Comparison of ENCODE assay signal across 12 mouse cellular contexts in the genomic region with DNA sequence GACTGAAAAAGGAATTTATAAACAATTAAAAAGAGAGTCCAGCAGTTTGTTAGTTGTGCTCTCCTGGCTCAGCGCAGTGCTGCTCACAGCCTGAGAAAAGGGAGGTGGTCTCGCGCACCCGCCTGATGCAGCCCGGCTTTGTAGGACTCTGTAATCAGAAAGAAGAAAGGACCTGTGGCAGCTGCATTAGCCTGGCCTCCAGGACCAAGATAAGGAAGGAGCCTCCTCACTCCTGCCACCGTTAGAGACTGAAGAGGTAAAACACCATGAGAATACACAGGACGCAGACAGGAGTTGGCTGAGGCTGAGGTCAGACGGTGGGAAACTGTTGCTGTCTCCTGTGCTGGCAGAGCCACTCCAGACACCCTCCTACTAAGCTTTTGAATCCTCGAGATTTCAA. TPM values are rescaled to one million over a fixed set of nuclear protein-coding genes. Genes with fewer than 3 reads are reported as not detected.
DNase-seq lines count a peak whose midpoint lies in the region; ATAC-seq lines count a peak whose summit lies in the region.
"Had no signal": no experiment of that assay in that cellular context is flagged by ENCODE, and none has a peak within 500 bp of the region (broad histone marks: within the 10 kb centered on the region; RNA-seq: fewer than 3 reads in every experiment).

A gene (minus strand): TSS at position 114 of the 400 bp plus-strand sequence.

- no peaks in the 10 kb centered on the region for H3K4me1 ChIP-seq in intestine, embryonic 15.5 days (replicated peaks)
- H3K4me1 ChIP-seq in intestine, embryonic 16.5 days (ENCODE audit: control insufficient read depth, insufficient read depth, low read length): no peaks in the 10 kb centered on the region
- H3K4me1 ChIP-seq in embryonic facial prominence, embryonic 10.5 days: no peaks in the 10 kb centered on the region
- H3K4me1 ChIP-seq: forebrain, embryonic 12.5 days; hindbrain, embryonic 13.5 days had no signal

- no peak within 1 kb of the TSS for H3K4me2 ChIP-seq in intestine, embryonic 15.5 days (replicated peaks)
- H3K4me2 ChIP-seq in intestine, embryonic 16.5 days (ENCODE audit: low read depth, low read length): no peak within 1 kb of the TSS
- H3K4me2 ChIP-seq: forebrain, embryonic 12.5 days; hindbrain, embryonic 13.5 days; neural tube, embryonic 13.5 days had no signal

- 0 out of 2 replicates have a peak, but pooled peaks cover 2% of the 10 kb centered on the region for H3K36me3 ChIP-seq in intestine, embryonic 15.5 days
- peaks cover 8% of the 10 kb centered on the region; the same call in 1 of the 2 replicates for H3K36me3 ChIP-seq in intestine, embryonic 16.5 days (ENCODE audit: control insufficient read depth, insufficient read depth, low read length)
- peaks cover 97% of the 10 kb centered on the region for H3K36me3 ChIP-seq in embryonic facial prominence, embryonic 10.5 days (replicated peaks)

- WGBS in intestine, embryonic 15.5 days: 47% methylated on average over 9 of the region's 9 CpGs
- WGBS in intestine, embryonic 16.5 days: 71% methylated on average over 9 of the region's 9 CpGs
- WGBS in embryonic facial prominence, embryonic 10.5 days: 90% methylated on average over 9 of the region's 9 CpGs

- H3K9me3 ChIP-seq in intestine, embryonic 15.5 days: no peaks in the 10 kb centered on the region
- H3K9me3 ChIP-seq in intestine, embryonic 16.5 days (ENCODE audit: control insufficient read depth, low read length): no peaks in the 10 kb centered on the region
- no peaks in the 10 kb centered on the region for H3K9me3 ChIP-seq in embryonic facial prominence, embryonic 10.5 days
- H3K9me3 ChIP-seq: forebrain, embryonic 12.5 days; hindbrain, embryonic 13.5 days; neural tube, embryonic 13.5 days had no signal

- ATAC-seq in intestine, embryonic 15.5 days: no peak
- no peak for ATAC-seq in intestine, embryonic 16.5 days
- ATAC-seq in CD4-positive, CD25-positive, alpha-beta regulatory T cell, adult 4 months: no peak

- no peak within 1 kb of the TSS for H3K4me3 ChIP-seq in intestine, embryonic 15.5 days (replicated peaks)
- H3K4me3 ChIP-seq in intestine, embryonic 16.5 days (ENCODE audit: low read length): no peak within 1 kb of the TSS
- H3K4me3 ChIP-seq in embryonic facial prominence, embryonic 10.5 days: no peak within 1 kb of the TSS
- H3K4me3 ChIP-seq: forebrain, embryonic 12.5 days; hindbrain, embryonic 13.5 days; neural tube, embryonic 13.5 days had no signal

- peak; percentile 19 for DNase-seq in ZHBTc4 (ENCODE audit: low read depth, low spot score)
- no peak for DNase-seq in adrenal gland, adult 8-10 months
- no peak for DNase-seq in left cerebral cortex, adult 8-10 months (ENCODE audit: low spot score in 2 of 2)
- DNase-seq in embryonic facial prominence, embryonic 10.5 days (ENCODE audit: low spot score): no peak
- DNase-seq: embryo, embryonic 11 days had no signal

- peak within 1 kb of the TSS; percentile 33; the same call in 1 of the 2 replicates for H3K27ac ChIP-seq in intestine, embryonic 15.5 days
- H3K27ac ChIP-seq in intestine, embryonic 16.5 days (ENCODE audit: low read length): no peak within 1 kb of the TSS
- H3K27ac ChIP-seq in embryonic facial prominence, embryonic 10.5 days (replicated peaks): no peak within 1 kb of the TSS
- H3K27ac ChIP-seq: forebrain, embryonic 12.5 days; hindbrain, embryonic 13.5 days; macrophage; neural tube, embryonic 13.5 days had no signal

- H3K9ac ChIP-seq in intestine, embryonic 15.5 days: no peak within 1 kb of the TSS
- H3K9ac ChIP-seq in intestine, embryonic 16.5 days (ENCODE audit: low read depth, low read length): no peak within 1 kb of the TSS
- H3K9ac ChIP-seq: forebrain, embryonic 12.5 days; hindbrain, embryonic 13.5 days; neural tube, embryonic 13.5 days had no signal

- H3K27me3 ChIP-seq in intestine, embryonic 15.5 days (replicated peaks): no peaks in the 10 kb centered on the region
- H3K27me3 ChIP-seq in intestine, embryonic 16.5 days (replicated peaks; ENCODE audit: control insufficient read depth, insufficient read depth, low read length): no peaks in the 10 kb centered on the region
- no peaks in the 10 kb centered on the region for H3K27me3 ChIP-seq in embryonic facial prominence, embryonic 10.5 days (replicated peaks; ENCODE audit: low read depth, poor library complexity, severe bottlenecking)
- H3K27me3 ChIP-seq: forebrain, embryonic 12.5 days; hindbrain, embryonic 13.5 days; neural tube, embryonic 13.5 days had no signal

RNA-seq across cellular contexts. Expression of the gene that starts here (rescaled TPM):
- 3.5 and 4.0 TPM in 2 replicates for polyA plus RNA-seq in intestine, embryonic 15.5 days (2015; fragmentation: Nextera tagmentation; extraction: Ambion mirVana)
- 2.0 and 2.6 TPM in 2 replicates for polyA plus RNA-seq in intestine, embryonic 16.5 days (2015; fragmentation: Nextera tagmentation; extraction: Ambion mirVana)
- 10 to 100 TPM; 11.9 to 40.7 (median 22.2) TPM for total RNA-seq in adrenal gland, adult 8-10 months (2022)
- total RNA-seq in left cerebral cortex, adult 8-10 months (2022): 10 to 100 TPM; 45.2 to 48.8 (median 46.9) TPM
- polyA plus RNA-seq in embryonic facial prominence, embryonic 10.5 days (2016; fragmentation: Nextera tagmentation; extraction: Ambion mirVana): 1.8 and 2.1 TPM in 2 replicates
- 1 to 10 TPM; 2.2 to 2.7 TPM for polyA plus RNA-seq in CD4-positive, CD25-positive, alpha-beta regulatory T cell, adult 4 months (2017; shearing (Covaris generic))
